Mouse (Mus musculus): ENCODE measurements around the gene Pheta1. TPM values are rescaled to one million over a fixed set of nuclear protein-coding genes. Genes with fewer than 3 reads are reported as not detected.

The Pheta1 gene
- polyA plus RNA-seq, 1 experiment, result 9.9 TPM

DNA sequence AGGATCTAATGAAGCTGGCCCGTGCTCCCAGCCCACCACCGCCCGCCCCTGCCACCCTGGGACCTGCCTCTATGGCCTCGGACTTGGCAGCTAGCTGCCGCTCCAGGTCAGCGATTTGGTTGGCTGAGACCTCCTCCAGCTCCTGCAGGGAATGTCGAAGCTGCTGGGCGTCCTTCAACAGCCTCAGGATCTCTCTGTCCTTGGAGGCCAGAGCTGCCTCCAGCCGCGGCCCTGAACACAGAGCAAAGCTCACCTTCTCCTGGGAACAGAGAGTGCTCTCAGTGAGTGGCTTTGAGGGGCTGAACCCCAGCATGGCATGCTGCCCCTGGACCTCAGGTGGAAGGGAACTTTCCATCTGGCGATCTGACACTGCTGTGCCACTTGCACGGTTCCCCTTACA is 28.1 kb downstream of the Pheta1 start:
- Histone ChIP-seq H3K36me3 (ENCODE audit: control insufficient read depth, insufficient read depth, low read length) (no peaks in the 10 kb centered on the region), H3K27ac (ENCODE audit: control insufficient read depth, insufficient read depth, low read depth, low read length) (no peak overlapping the region), H3K4me1 (ENCODE audit: control insufficient read depth, insufficient read depth, low read length) (no peaks in the 10 kb centered on the region), H3K4me3 (ENCODE audit: control insufficient read depth, low read depth, low read length) (no peak overlapping the region), H3K27me3 (ENCODE audit: control insufficient read depth, insufficient read depth, low read length) (no peaks in the 10 kb centered on the region)
- no peak for TF ChIP-seq CTCF (IDR thresholded peaks at IDR 0.05; ENCODE audit: control insufficient read depth, insufficient read depth, insufficient replicate concordance, low read depth, low read length)
- TF ChIP-seq POLR2A (IDR thresholded peaks at IDR 0.05; ENCODE audit: control insufficient read depth, low read depth, low read length), result no peak

- Histone ChIP-seq H3K36me3 (ENCODE audit: control insufficient read depth, insufficient read depth, low read length) (no peaks in the 10 kb centered on the region), H3K4me3 (ENCODE audit: control insufficient read depth, low read depth, low read length) (no peak overlapping the region), H3K4me1 (ENCODE audit: control insufficient read depth, insufficient read depth, low read length) (no peaks in the 10 kb centered on the region), H3K27ac (ENCODE audit: control insufficient read depth, insufficient read depth, low read depth, low read length) (no peak overlapping the region), H3K27me3 (ENCODE audit: control insufficient read depth, insufficient read depth, low read length) (no peaks in the 10 kb centered on the region)
- TF ChIP-seq POLR2A (IDR thresholded peaks at IDR 0.05; ENCODE audit: control insufficient read depth, low read depth, low read length), result no peak
- TF ChIP-seq CTCF (IDR thresholded peaks at IDR 0.05; ENCODE audit: control insufficient read depth, insufficient read depth, insufficient replicate concordance, low read depth, low read length), result no peak
Observed at GRCm38 (mm10) chr5:121878703-121879102, 29.9 kb downstream of the Pheta1 start.

DNA sequence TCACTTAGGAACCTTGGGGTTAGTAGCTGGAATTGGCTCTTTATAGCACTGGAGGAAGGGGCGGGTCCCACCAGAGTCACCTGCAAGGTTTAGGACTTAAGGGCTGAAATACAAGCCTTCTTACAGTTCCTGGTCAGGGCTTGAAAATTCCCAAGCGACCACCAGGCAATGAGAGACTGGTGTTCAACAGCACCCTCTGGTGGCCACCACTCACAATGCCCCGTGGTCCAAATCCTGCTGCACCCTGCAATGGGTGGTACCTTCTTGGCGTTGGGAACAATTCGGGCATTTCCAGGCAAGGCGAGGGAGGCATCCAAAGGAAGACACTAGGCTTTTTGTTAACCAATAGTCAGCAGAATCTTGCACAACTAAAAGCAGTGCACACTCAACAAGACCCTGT is 30.4 kb downstream of the Pheta1 start:
- TF ChIP-seq CTCF (IDR thresholded peaks at IDR 0.05; ENCODE audit: control insufficient read depth, insufficient read depth, insufficient replicate concordance, low read depth, low read length) (peak; percentile 92), POLR2A (IDR thresholded peaks at IDR 0.05; ENCODE audit: control insufficient read depth, low read depth, low read length) (no peak)
- Histone ChIP-seq H3K4me1 (ENCODE audit: control insufficient read depth, insufficient read depth, low read length) (no peaks in the 10 kb centered on the region), H3K27ac (ENCODE audit: control insufficient read depth, insufficient read depth, low read depth, low read length) (no peak overlapping the region), H3K27me3 (ENCODE audit: control insufficient read depth, insufficient read depth, low read length) (no peaks in the 10 kb centered on the region), H3K36me3 (ENCODE audit: control insufficient read depth, insufficient read depth, low read length) (no peaks in the 10 kb centered on the region), H3K4me3 (ENCODE audit: control insufficient read depth, low read depth, low read length) (peak overlapping the region; percentile 38; the same call in 1 of the 2 replicates)

- Histone ChIP-seq H3K27me3 (ENCODE audit: control insufficient read depth, insufficient read depth, low read length) (no peaks in the 10 kb centered on the region), H3K36me3 (ENCODE audit: control insufficient read depth, insufficient read depth, low read length) (no peaks in the 10 kb centered on the region), H3K27ac (ENCODE audit: control insufficient read depth, insufficient read depth, low read depth, low read length) (no peak overlapping the region), H3K4me3 (ENCODE audit: control insufficient read depth, low read depth, low read length) (no peak overlapping the region), H3K4me1 (ENCODE audit: control insufficient read depth, insufficient read depth, low read length) (no peaks in the 10 kb centered on the region)
- TF ChIP-seq POLR2A (IDR thresholded peaks at IDR 0.05; ENCODE audit: control insufficient read depth, low read depth, low read length), result no peak
- no peak for TF ChIP-seq CTCF (IDR thresholded peaks at IDR 0.05; ENCODE audit: control insufficient read depth, insufficient read depth, insufficient replicate concordance, low read depth, low read length)
Observed at GRCm38 (mm10) chr5:121883356-121883755, 34.6 kb downstream of the Pheta1 start.

- Histone ChIP-seq H3K4me1 (ENCODE audit: control insufficient read depth, insufficient read depth, low read length) (no peaks in the 10 kb centered on the region), H3K4me3 (ENCODE audit: control insufficient read depth, low read depth, low read length) (no peak overlapping the region), H3K27ac (ENCODE audit: control insufficient read depth, insufficient read depth, low read depth, low read length) (no peak overlapping the region), H3K27me3 (ENCODE audit: control insufficient read depth, insufficient read depth, low read length) (no peaks in the 10 kb centered on the region), H3K36me3 (ENCODE audit: control insufficient read depth, insufficient read depth, low read length) (no peaks in the 10 kb centered on the region)
- no peak for TF ChIP-seq POLR2A (IDR thresholded peaks at IDR 0.05; ENCODE audit: control insufficient read depth, low read depth, low read length)
- TF ChIP-seq CTCF (IDR thresholded peaks at IDR 0.05; ENCODE audit: control insufficient read depth, insufficient read depth, insufficient replicate concordance, low read depth, low read length), result no peak
Observed at GRCm38 (mm10) chr5:121889375-121889774, 40.6 kb downstream of the Pheta1 start.

- TF ChIP-seq POLR2A (IDR thresholded peaks at IDR 0.05; ENCODE audit: control insufficient read depth, low read depth, low read length) (no peak), CTCF (IDR thresholded peaks at IDR 0.05; ENCODE audit: control insufficient read depth, insufficient read depth, insufficient replicate concordance, low read depth, low read length) (no peak)
- Histone ChIP-seq H3K36me3 (ENCODE audit: control insufficient read depth, insufficient read depth, low read length) (no peaks in the 10 kb centered on the region), H3K27me3 (ENCODE audit: control insufficient read depth, insufficient read depth, low read length) (no peaks in the 10 kb centered on the region), H3K4me3 (ENCODE audit: control insufficient read depth, low read depth, low read length) (no peak overlapping the region), H3K27ac (ENCODE audit: control insufficient read depth, insufficient read depth, low read depth, low read length) (no peak overlapping the region), H3K4me1 (ENCODE audit: control insufficient read depth, insufficient read depth, low read length) (no peaks in the 10 kb centered on the region)
Observed at GRCm38 (mm10) chr5:121889819-121890362, 41.1 kb downstream of the Pheta1 start.

DNA sequence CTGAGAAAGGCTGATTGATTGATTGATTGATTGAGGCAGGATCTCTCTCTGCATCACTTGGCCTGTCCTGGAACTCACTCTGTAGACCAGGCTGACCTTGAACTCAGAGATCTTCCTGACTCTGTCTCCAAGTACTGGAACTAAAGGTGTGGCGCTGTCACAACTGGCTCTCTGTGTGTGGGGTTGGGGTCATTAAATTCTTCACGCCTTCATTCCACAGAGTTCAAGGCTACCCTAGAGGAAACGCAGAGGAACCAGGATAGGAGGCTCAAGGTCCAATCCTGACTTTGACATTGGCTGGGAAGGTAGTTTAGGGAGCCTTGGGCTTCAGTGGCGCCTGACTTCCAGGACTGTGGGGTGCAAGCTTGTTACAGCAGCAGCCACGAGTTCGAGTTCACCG is 42.1 kb downstream of the Pheta1 start:
- H3K4me1 ChIP-seq (ENCODE audit: control insufficient read depth, insufficient read depth, low read length), result no peaks in the 10 kb centered on the region
- no peak for TF ChIP-seq POLR2A (IDR thresholded peaks at IDR 0.05; ENCODE audit: control insufficient read depth, low read depth, low read length)
- TF ChIP-seq CTCF (IDR thresholded peaks at IDR 0.05; ENCODE audit: control insufficient read depth, insufficient read depth, insufficient replicate concordance, low read depth, low read length), result no peak
- no peaks in the 10 kb centered on the region for H3K36me3 ChIP-seq (ENCODE audit: control insufficient read depth, insufficient read depth, low read length)
- H3K27ac ChIP-seq (ENCODE audit: control insufficient read depth, insufficient read depth, low read depth, low read length), result no peak overlapping the region
- no peaks in the 10 kb centered on the region for H3K27me3 ChIP-seq (ENCODE audit: control insufficient read depth, insufficient read depth, low read length)
- H3K4me3 ChIP-seq (ENCODE audit: control insufficient read depth, low read depth, low read length), result no peak overlapping the region

DNA sequence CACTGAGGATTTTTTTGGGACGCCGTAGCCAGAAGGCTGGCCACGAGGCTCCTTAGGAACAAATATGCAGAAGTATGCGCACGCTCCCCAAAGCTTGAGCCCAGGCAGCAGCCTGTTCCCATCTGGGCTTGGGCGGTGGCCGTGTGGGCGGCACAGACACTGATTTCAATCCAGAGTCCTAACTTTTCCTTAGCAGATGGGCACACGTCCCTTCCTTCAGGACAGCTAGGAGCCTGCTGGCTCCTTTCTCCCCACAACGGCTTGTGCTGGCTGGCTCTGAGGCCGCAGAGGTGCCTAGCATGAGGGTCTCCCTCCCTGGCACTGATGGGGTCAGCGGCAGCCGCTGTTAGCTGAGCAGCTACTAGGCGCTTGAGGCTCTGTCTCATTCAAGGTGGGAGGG is 43.5 kb downstream of the Pheta1 start:
- Histone ChIP-seq H3K36me3 (ENCODE audit: control insufficient read depth, insufficient read depth, low read length) (no peaks in the 10 kb centered on the region), H3K27me3 (ENCODE audit: control insufficient read depth, insufficient read depth, low read length) (no peaks in the 10 kb centered on the region), H3K4me3 (ENCODE audit: control insufficient read depth, low read depth, low read length) (no peak overlapping the region), H3K4me1 (ENCODE audit: control insufficient read depth, insufficient read depth, low read length) (no peaks in the 10 kb centered on the region), H3K27ac (ENCODE audit: control insufficient read depth, insufficient read depth, low read depth, low read length) (no peak overlapping the region)
- TF ChIP-seq CTCF (IDR thresholded peaks at IDR 0.05; ENCODE audit: control insufficient read depth, insufficient read depth, insufficient replicate concordance, low read depth, low read length) (no peak), POLR2A (IDR thresholded peaks at IDR 0.05; ENCODE audit: control insufficient read depth, low read depth, low read length) (no peak)
